Mouse (Mus musculus) heart, embryonic 16.5 days (tissue): ENCODE results near the gene Cmip. TPM values are rescaled to one million over a fixed set of nuclear protein-coding genes. Genes with fewer than 3 reads are reported as not detected.

ENCODE experiments used
- ATAC-seq: fragments of 200-750 bp; cut with Nextera tagmentation; replicated peaks from 2 replicates; pipeline ENCODE4 v1.8.0; 2017; ENCODE audit warnings: moderate number of reproducible peaks; ENCODE audit not compliant: insufficient read depth, low FRiP score; ENCODE audit errors: extremely low read depth
- H3K27ac ChIP-seq: fragments of 300-500 bp; sonication (generic); 2 replicates; pipeline ENCODE4 v1.5.1; 2014; ENCODE audit warnings: mild to moderate bottlenecking, low read length, control low read depth, moderate library complexity
- H3K27me3 ChIP-seq: fragments of 300-500 bp; sonication (generic); 2 replicates; pipeline ENCODE4 v1.6.1; 2014; ENCODE audit warnings: low read length, mixed read lengths; ENCODE audit not compliant: control insufficient read depth, insufficient read depth
- H3K36me3 ChIP-seq: fragments of 300-500 bp; sonication (generic); 2 replicates; pipeline ENCODE4 v1.6.1; 2014; ENCODE audit not compliant: control insufficient read depth, insufficient read depth
- H3K4me1 ChIP-seq: fragments of 300-500 bp; sonication (generic); 2 replicates; pipeline ENCODE4 v1.6.1; 2014; ENCODE audit warnings: low read length, mixed read lengths; ENCODE audit not compliant: control insufficient read depth, insufficient read depth
- H3K4me2 ChIP-seq: fragments of 300-500 bp; sonication (generic); 2 replicates; pipeline ENCODE4 v1.6.1; 2014; ENCODE audit warnings: low read depth, mild to moderate bottlenecking, control low read depth, low read length
- H3K4me3 ChIP-seq: fragments of 300-500 bp; sonication (generic); 2 replicates; pipeline ENCODE4 v1.5.1; 2014; ENCODE audit warnings: mild to moderate bottlenecking, control low read depth, low read length
- H3K9ac ChIP-seq: fragments of 300-500 bp; sonication (generic); 2 replicates; pipeline ENCODE4 v1.6.1; 2014; ENCODE audit warnings: low read length, control low read depth
- H3K9me3 ChIP-seq: fragments of 300-500 bp; sonication (generic); replicated peaks from 2 replicates; pipeline ENCODE4 v1.6.1; 2016; ENCODE audit warnings: low read length; ENCODE audit not compliant: control insufficient read depth
- WGBS: fragments of 180-500 bp; shearing (Covaris S2); extraction: QIAGEN DNeasy Blood & Tissue Kit; methylation state at CpG from one replicate; pipeline ENCODE4 v1.1.7; 2014; 5-methylcytosine and 5-hydroxymethylcytosine counted together
- polyA plus RNA-seq: library from polyadenylated mRNA; unstranded; fragments of >200 nt; fragmentation: Nextera tagmentation; extraction: Ambion mirVana; gene quantifications from 2 replicates; pipeline ENCODE4 v1.2.1, GENCODE M21; 2015

Cmip gene
- polyA plus RNA-seq, 1 experiment from 2014 or later, result 7.0 TPM

- WGBS, result 48% methylated on average over 9 of the region's 9 CpGs
- ATAC-seq, result no peak
- Histone ChIP-seq H3K9me3 (no peaks in the 10 kb centered on the region), H3K9ac (no peak overlapping the region), H3K4me2 (no peak overlapping the region), H3K36me3 (no peaks in the 10 kb centered on the region), H3K27ac (no peak overlapping the region), H3K4me3 (no peak overlapping the region), H3K27me3 (no peaks in the 10 kb centered on the region), H3K4me1 (peaks cover 44% of the 10 kb centered on the region)
Measured at GRCm38 (mm10) chr8:117261702-117262101, 4.8 kb downstream of the Cmip start.

- H3K4me3 ChIP-seq, result no peak overlapping the region
- WGBS, result 50% methylated on average over 8 of the region's 8 CpGs
- H3K9ac ChIP-seq, result no peak overlapping the region
- H3K36me3 ChIP-seq, result no peaks in the 10 kb centered on the region
- ATAC-seq, result no peak
- H3K27ac ChIP-seq, result no peak overlapping the region
- H3K4me2 ChIP-seq, result no peak overlapping the region
- H3K27me3 ChIP-seq, result no peaks in the 10 kb centered on the region
- H3K4me1 ChIP-seq, result peaks cover 44% of the 10 kb centered on the region
- no peaks in the 10 kb centered on the region for H3K9me3 ChIP-seq
Measured at GRCm38 (mm10) chr8:117262685-117263084, 5.8 kb downstream of the Cmip start.

GRCm38 (mm10) chr8:117263442-117263841 lies 6.6 kb downstream of the Cmip start:
- H3K4me2 ChIP-seq, result no peak overlapping the region
- no peaks in the 10 kb centered on the region for H3K27me3 ChIP-seq
- peaks cover 48% of the 10 kb centered on the region for H3K4me1 ChIP-seq
- H3K36me3 ChIP-seq, result no peaks in the 10 kb centered on the region
- H3K27ac ChIP-seq, result no peak overlapping the region
- no peak overlapping the region for H3K4me3 ChIP-seq
- H3K9me3 ChIP-seq, result no peaks in the 10 kb centered on the region
- 31% methylated on average over 6 of the region's 6 CpGs for WGBS
- ATAC-seq, result no peak
- no peak overlapping the region for H3K9ac ChIP-seq

GRCm38 (mm10) chr8:117265079-117265478 lies 8.2 kb downstream of the Cmip start:
- Histone ChIP-seq H3K9ac (no peak overlapping the region), H3K36me3 (no peaks in the 10 kb centered on the region), H3K27me3 (no peaks in the 10 kb centered on the region), H3K27ac (no peak overlapping the region), H3K4me2 (no peak overlapping the region), H3K4me3 (no peak overlapping the region), H3K9me3 (no peaks in the 10 kb centered on the region), H3K4me1 (peaks cover 36% of the 10 kb centered on the region)
- WGBS, result 86% methylated on average over 5 of the region's 5 CpGs
- ATAC-seq, result no peak

- no peak for ATAC-seq
Measured at GRCm38 (mm10) chr8:117267403-117268129, 10.7 kb downstream of the Cmip start.

GRCm38 (mm10) chr8:117278234-117278633 lies 21.4 kb downstream of the Cmip start:
- no peaks in the 10 kb centered on the region for H3K9me3 ChIP-seq
- H3K27me3 ChIP-seq, result no peaks in the 10 kb centered on the region
- no peak overlapping the region for H3K9ac ChIP-seq
- 92% methylated on average over 10 of the region's 10 CpGs for WGBS
- no peak overlapping the region for H3K4me3 ChIP-seq
- no peaks in the 10 kb centered on the region for H3K36me3 ChIP-seq
- H3K4me1 ChIP-seq, result peaks cover 19% of the 10 kb centered on the region
- ATAC-seq, result no peak
- H3K27ac ChIP-seq, result no peak overlapping the region
- H3K4me2 ChIP-seq, result no peak overlapping the region

More at GRCm38 (mm10) chr8:117267403-117268129, 10.7 kb downstream of the Cmip start:
- 71% methylated on average over 11 of the region's 11 CpGs for WGBS
- Histone ChIP-seq H3K4me3 (no peak overlapping the region), H3K27ac (no peak overlapping the region), H3K27me3 (no peaks in the 10 kb centered on the region), H3K4me1 (peaks cover 14% of the 10 kb centered on the region), H3K36me3 (no peaks in the 10 kb centered on the region), H3K4me2 (no peak overlapping the region), H3K9ac (no peak overlapping the region), H3K9me3 (no peaks in the 10 kb centered on the region)

- no peak for ATAC-seq
Measured at GRCm38 (mm10) chr8:117278668-117279132, 21.8 kb downstream of the Cmip start.

GRCm38 (mm10) chr8:117280488-117280887 lies 23.6 kb downstream of the Cmip start:
- no peak for ATAC-seq
- Histone ChIP-seq H3K4me3 (no peak overlapping the region), H3K27me3 (no peaks in the 10 kb centered on the region), H3K9me3 (no peaks in the 10 kb centered on the region), H3K4me1 (peaks cover 19% of the 10 kb centered on the region), H3K4me2 (no peak overlapping the region), H3K36me3 (no peaks in the 10 kb centered on the region), H3K9ac (no peak overlapping the region), H3K27ac (no peak overlapping the region)
- 74% methylated on average over 7 of the region's 7 CpGs for WGBS

More at GRCm38 (mm10) chr8:117278668-117279132, 21.8 kb downstream of the Cmip start:
- Histone ChIP-seq H3K27me3 (no peaks in the 10 kb centered on the region), H3K9ac (no peak overlapping the region), H3K4me2 (no peak overlapping the region), H3K4me3 (no peak overlapping the region), H3K27ac (peak overlapping the region; percentile 6), H3K36me3 (no peaks in the 10 kb centered on the region), H3K4me1 (peaks cover 19% of the 10 kb centered on the region), H3K9me3 (no peaks in the 10 kb centered on the region)
- WGBS, result 72% methylated on average over 20 of the region's 20 CpGs

GRCm38 (mm10) chr8:117281676-117282075 lies 24.8 kb downstream of the Cmip start:
- no peak overlapping the region for H3K9ac ChIP-seq
- H3K27ac ChIP-seq, result no peak overlapping the region
- no peaks in the 10 kb centered on the region; the same call in 1 of the 2 replicates for H3K9me3 ChIP-seq
- ATAC-seq, result no peak
- H3K36me3 ChIP-seq, result peaks cover 4% of the 10 kb centered on the region
- H3K4me3 ChIP-seq, result no peak overlapping the region
- peaks cover 19% of the 10 kb centered on the region for H3K4me1 ChIP-seq
- no peaks in the 10 kb centered on the region for H3K27me3 ChIP-seq
- H3K4me2 ChIP-seq, result peak overlapping the region; percentile 39; the same call in 1 of the 2 replicates
- WGBS, result 83% methylated on average over 10 of the region's 10 CpGs
